Mouse (Mus musculus) midbrain, embryonic 11.5 days (tissue): ENCODE results near the gene Zmynd8. TPM values are rescaled to one million over a fixed set of nuclear protein-coding genes. Genes with fewer than 3 reads are reported as not detected.

Experiments
- ATAC-seq: fragments of 200-750 bp; cut with Nextera tagmentation; 2 replicates; pipeline ENCODE4 v1.8.0; 2017; ENCODE audit warnings: moderate TSS enrichment, moderate library complexity; ENCODE audit not compliant: low FRiP score
- DNase-seq: peaks from one replicate; pipeline ENCODE4 v3.0.0; 2015; ENCODE audit warnings: low spot score; ENCODE audit errors: missing footprints
- H3K27ac ChIP-seq: fragments of 300-500 bp; sonication (generic); 2 replicates; pipeline ENCODE4 v1.5.1; 2014; ENCODE audit warnings: low read depth, low read length
- H3K27me3 ChIP-seq: fragments of 300-500 bp; sonication (generic); 2 replicates; pipeline ENCODE4 v1.6.1; 2014; ENCODE audit warnings: mild to moderate bottlenecking, low read length, moderate library complexity, mixed read lengths; ENCODE audit not compliant: control insufficient read depth, insufficient read depth
- H3K36me3 ChIP-seq: fragments of 300-500 bp; sonication (generic); 2 replicates; pipeline ENCODE4 v1.6.1; 2014; ENCODE audit warnings: mild to moderate bottlenecking, low read length, moderate library complexity, mixed read lengths; ENCODE audit not compliant: control insufficient read depth, insufficient read depth
- H3K4me1 ChIP-seq: fragments of 300-500 bp; sonication (generic); 2 replicates; pipeline ENCODE4 v1.6.1; 2014; ENCODE audit warnings: low read length; ENCODE audit not compliant: control insufficient read depth, insufficient read depth
- H3K4me2 ChIP-seq: fragments of 300-500 bp; sonication (generic); 2 replicates; pipeline ENCODE4 v1.6.1; 2014; ENCODE audit warnings: mild to moderate bottlenecking, moderate library complexity
- H3K4me3 ChIP-seq: fragments of 300-500 bp; sonication (generic); 2 replicates; pipeline ENCODE4 v1.5.1; 2014; ENCODE audit warnings: low read depth, low read length
- H3K9ac ChIP-seq: fragments of 300-500 bp; sonication (generic); 2 replicates; pipeline ENCODE4 v1.6.1; 2014; ENCODE audit warnings: low read length
- H3K9me3 ChIP-seq: fragments of 300-500 bp; sonication (generic); 2 replicates; pipeline ENCODE4 v1.6.1; 2016; ENCODE audit warnings: low read length; ENCODE audit not compliant: control insufficient read depth
- WGBS: fragments of 180-500 bp; shearing (Covaris S2); extraction: QIAGEN DNeasy Blood & Tissue Kit; methylation state at CpG from one replicate; pipeline ENCODE4 v1.1.7; 2014; 5-methylcytosine and 5-hydroxymethylcytosine counted together
- microRNA-seq: library from miRNA; unstranded; fragments of <30 nt; microRNA quantifications from one replicate; pipeline ENCODE4, GENCODE M21; 2017
- polyA plus RNA-seq: library from polyadenylated mRNA; unstranded; fragments of >200 nt; fragmentation: Nextera tagmentation; extraction: Ambion mirVana; gene quantifications from 2 replicates; pipeline ENCODE4 v1.2.1, GENCODE M21; 2014

Zmynd8 gene
- polyA plus RNA-seq, 1 experiment from 2014 or later = 45.6 TPM

- Histone ChIP-seq H3K4me2 (no peak overlapping the region), H3K4me3 (no peak overlapping the region), H3K36me3 (no peaks in the 10 kb centered on the region), H3K9me3 (no peaks in the 10 kb centered on the region), H3K9ac (no peak overlapping the region), H3K27ac (no peak overlapping the region), H3K4me1 (peaks cover 18% of the 10 kb centered on the region), H3K27me3 (no peaks in the 10 kb centered on the region)
- DNase-seq = no peak
- 17% methylated on average over 5 of the region's 5 CpGs for WGBS
- ATAC-seq = no peak
Observed at GRCm38 (mm10) chr2:165740381-165740780, 158.4 kb downstream of the Zmynd8 start.

GRCm38 (mm10) chr2:165736297-165736696 lies 162.5 kb downstream of the Zmynd8 start:
- Histone ChIP-seq H3K9ac (no peak overlapping the region), H3K27ac (no peak overlapping the region), H3K27me3 (no peaks in the 10 kb centered on the region), H3K4me1 (peaks cover 8% of the 10 kb centered on the region), H3K4me2 (no peak overlapping the region), H3K36me3 (no peaks in the 10 kb centered on the region), H3K4me3 (no peak overlapping the region), H3K9me3 (no peaks in the 10 kb centered on the region)
- WGBS = 76% methylated on average over 2 of the region's 2 CpGs
- ATAC-seq (no peak), DNase-seq (no peak)

Small RNA genes within 50 kb of the gene (microRNA-seq; reads per million reads assigned to microRNA genes)
- not detected for gene Gm22692

Other genes starting within 250 kb of the Zmynd8 start
- gene Ncoa3, start 93.6 kb upstream of the Zmynd8 start, polyA plus RNA-seq = 16.1 and 17.4 TPM in 2 replicates